Mouse (Mus musculus) hindbrain, embryonic 11.5 days (tissue): ENCODE results near the gene Zfp991. TPM values are rescaled to one million over a fixed set of nuclear protein-coding genes. Genes with fewer than 3 reads are reported as not detected.
"Not testable (repeated sequence)": the region's sequence is repeated elsewhere in the genome, so short reads cannot be mapped to it uniquely, and the experiment has no call there.

Experiments used
- ATAC-seq: fragments of 200-750 bp; cut with Nextera tagmentation; 2 replicates; pipeline ENCODE4 v1.8.0; 2017; ENCODE audit warnings: mild to moderate bottlenecking, moderate TSS enrichment, moderate library complexity; ENCODE audit not compliant: low FRiP score
- DNase-seq: peaks from one replicate; pipeline ENCODE4 v3.0.0-alpha.2; 2015; ENCODE audit warnings: low spot score
- H3K27ac ChIP-seq: fragments of 300-500 bp; sonication (generic); 2 replicates; pipeline ENCODE4 v1.5.1; 2014; ENCODE audit warnings: mild to moderate bottlenecking, low read depth, low read length
- H3K27me3 ChIP-seq: fragments of 300-500 bp; sonication (generic); 2 replicates; pipeline ENCODE4 v1.6.1; 2014; ENCODE audit warnings: mild to moderate bottlenecking, low read length, moderate library complexity, mixed read lengths; ENCODE audit not compliant: control insufficient read depth, insufficient read depth
- H3K36me3 ChIP-seq: fragments of 300-500 bp; sonication (generic); 2 replicates; pipeline ENCODE4 v1.6.1; 2014; ENCODE audit warnings: mild to moderate bottlenecking, low read length, moderate library complexity, mixed read lengths; ENCODE audit not compliant: control insufficient read depth, insufficient read depth
- H3K4me1 ChIP-seq: fragments of 300-500 bp; sonication (generic); replicated peaks from 2 replicates; pipeline ENCODE4 v1.6.1; 2014; ENCODE audit warnings: low read length, mixed read lengths; ENCODE audit not compliant: control insufficient read depth, insufficient read depth
- H3K4me2 ChIP-seq: fragments of 300-500 bp; sonication (generic); replicated peaks from 2 replicates; pipeline ENCODE4 v1.6.1; 2014; ENCODE audit warnings: mild to moderate bottlenecking, low read depth, low read length
- H3K4me3 ChIP-seq: fragments of 300-500 bp; sonication (generic); 2 replicates; pipeline ENCODE4 v1.5.1; 2014; ENCODE audit warnings: low read depth, low read length
- H3K9ac ChIP-seq: fragments of 300-500 bp; sonication (generic); 2 replicates; pipeline ENCODE4 v1.6.1; 2014; ENCODE audit warnings: low read depth, low read length
- H3K9me3 ChIP-seq: fragments of 300-500 bp; sonication (generic); 2 replicates; pipeline ENCODE4 v1.6.1; 2016; ENCODE audit warnings: low read length; ENCODE audit not compliant: control insufficient read depth
- WGBS: fragments of 180-500 bp; shearing (Covaris S2); extraction: QIAGEN DNeasy Blood & Tissue Kit; methylation state at CpG from one replicate; pipeline ENCODE4 v1.1.7; 2014; 5-methylcytosine and 5-hydroxymethylcytosine counted together
- polyA plus RNA-seq: library from polyadenylated mRNA; unstranded; fragments of >200 nt; fragmentation: Nextera tagmentation; extraction: Ambion mirVana; gene quantifications from 2 replicates; pipeline ENCODE4 v1.2.1, GENCODE M21; 2014

Zfp991 gene
- polyA plus RNA-seq, 1 experiment from 2014 or later: 7.8 TPM

DNA sequence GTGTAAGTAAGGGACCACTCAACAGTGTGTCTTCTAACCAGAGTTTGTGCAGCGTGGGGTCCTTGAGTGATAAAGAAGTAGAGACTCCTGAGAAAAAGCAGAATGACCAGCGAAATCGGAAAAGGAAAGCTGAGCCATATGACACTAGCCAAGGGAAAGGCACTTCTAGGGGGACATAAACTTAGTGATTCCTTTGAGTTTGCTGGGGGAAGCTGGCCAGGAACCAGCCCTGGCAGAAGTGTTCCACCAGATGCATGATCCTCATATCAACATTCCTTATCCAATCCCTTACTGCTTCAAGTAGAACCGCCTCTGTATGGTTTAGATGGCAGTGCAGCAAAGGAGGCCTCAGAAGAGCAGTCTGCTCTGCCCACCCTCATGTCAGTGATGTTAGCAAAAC lies 6.5 kb upstream of the Zfp991 start:
- not testable (repeated sequence) for DNase-seq, H3K4me1 ChIP-seq, H3K36me3 ChIP-seq, H3K27ac ChIP-seq, H3K9me3 ChIP-seq, ATAC-seq, H3K27me3 ChIP-seq
- peak overlapping the region; percentile 73 for H3K4me2 ChIP-seq
- WGBS: 23% methylated on average over 4 of the region's 4 CpGs
- H3K4me3 ChIP-seq: peak overlapping the region; percentile 49
- peak overlapping the region; percentile 78; the same call in 1 of the 2 replicates for H3K9ac ChIP-seq

DNA sequence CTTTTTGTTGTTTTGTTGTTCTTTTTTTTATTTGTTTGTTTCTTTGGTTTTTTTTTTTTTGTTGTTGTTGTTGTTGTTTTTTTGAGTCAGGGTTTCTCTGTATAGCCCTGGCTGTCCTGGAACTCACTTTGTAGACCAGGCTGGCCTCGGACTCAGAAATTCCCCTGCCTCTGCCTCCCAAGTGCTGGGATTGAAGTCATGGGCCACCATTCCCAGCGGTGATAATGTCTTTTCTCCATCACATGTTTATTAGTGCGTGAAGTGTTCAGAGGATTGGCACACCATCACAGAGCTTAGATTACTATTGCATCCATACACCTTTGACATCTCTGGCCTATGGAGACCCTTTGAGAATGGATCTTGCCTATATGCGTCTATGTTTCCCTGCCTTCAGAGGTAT lies 6.0 kb upstream of the Zfp991 start:
- 89% methylated on average over 4 of the region's 4 CpGs for WGBS
- not testable (repeated sequence) for H3K27ac ChIP-seq, H3K36me3 ChIP-seq, H3K4me2 ChIP-seq, H3K9ac ChIP-seq, H3K4me1 ChIP-seq, ATAC-seq, H3K27me3 ChIP-seq, DNase-seq, H3K9me3 ChIP-seq, H3K4me3 ChIP-seq

DNA sequence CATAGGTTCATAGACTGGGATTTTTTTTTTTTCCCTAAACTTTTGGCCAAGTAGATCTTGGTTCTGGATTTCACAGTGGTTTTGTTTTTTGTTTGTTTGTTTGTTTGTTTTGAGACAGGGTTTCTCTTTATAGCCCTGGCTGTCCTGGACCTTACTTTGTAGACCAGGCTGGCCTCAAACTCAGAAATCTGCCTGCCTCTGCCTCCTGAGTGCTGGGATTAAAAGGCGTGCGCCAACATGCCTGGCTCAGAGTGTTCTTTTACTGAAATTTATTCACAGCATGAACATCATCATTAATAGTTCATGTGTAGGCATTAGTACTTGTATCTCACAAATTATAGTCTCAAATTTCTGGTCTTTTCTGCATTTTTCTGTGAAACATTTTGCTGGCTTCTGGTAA lies 5.4 kb upstream of the Zfp991 start:
- not testable (repeated sequence) for H3K9ac ChIP-seq, H3K4me2 ChIP-seq, H3K4me1 ChIP-seq, H3K27me3 ChIP-seq, DNase-seq, H3K9me3 ChIP-seq, ATAC-seq, H3K36me3 ChIP-seq, H3K4me3 ChIP-seq, H3K27ac ChIP-seq
- WGBS: 72% methylated on average over 2 of the region's 2 CpGs

DNA sequence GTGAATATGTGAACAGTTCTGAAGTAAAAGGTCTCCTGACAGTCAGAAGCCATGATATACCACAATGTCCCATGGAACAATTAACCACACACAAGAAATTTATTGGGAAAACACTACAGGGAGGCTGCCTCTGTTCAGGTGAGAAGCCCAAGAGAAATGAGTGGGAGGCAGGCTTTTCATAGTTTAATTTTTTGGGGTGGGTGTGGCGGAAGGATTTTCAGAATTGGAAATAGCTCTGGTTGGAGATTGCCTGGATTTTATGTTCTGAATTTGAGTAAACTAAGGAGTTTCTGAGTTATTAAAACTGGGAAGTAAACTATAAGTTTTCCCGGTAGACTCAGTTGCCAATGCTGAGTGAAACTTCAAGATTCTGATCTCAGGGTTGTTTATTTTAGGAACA lies 4.7 kb upstream of the Zfp991 start:
- not testable (repeated sequence) for H3K9ac ChIP-seq, H3K27ac ChIP-seq, H3K36me3 ChIP-seq, H3K4me2 ChIP-seq, H3K4me1 ChIP-seq, H3K27me3 ChIP-seq, ATAC-seq, H3K4me3 ChIP-seq, DNase-seq, H3K9me3 ChIP-seq
- 84% methylated on average over 2 of the region's 2 CpGs for WGBS

DNA sequence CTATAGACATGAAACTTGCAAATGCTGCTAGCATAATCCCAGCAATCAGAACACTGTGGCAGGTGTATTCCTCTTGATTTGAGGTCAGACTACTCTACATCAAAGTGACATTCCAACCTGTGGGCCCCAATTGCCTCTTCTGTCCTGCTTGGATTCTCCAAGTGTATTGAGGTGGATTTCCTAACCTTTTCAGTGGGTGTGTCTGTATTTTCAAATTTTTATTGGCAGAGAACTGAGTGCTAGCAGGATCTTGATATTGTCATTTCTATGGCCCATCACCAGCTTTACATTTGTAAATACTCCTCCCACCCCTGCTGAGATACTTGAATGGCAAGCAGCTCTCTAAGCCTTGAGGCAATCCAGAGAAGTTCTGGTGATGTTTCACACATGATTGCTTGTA lies 3.7 kb upstream of the Zfp991 start:
- ATAC-seq, DNase-seq, H3K36me3 ChIP-seq, H3K27me3 ChIP-seq, H3K9ac ChIP-seq, H3K4me3 ChIP-seq, H3K27ac ChIP-seq, H3K4me2 ChIP-seq, H3K9me3 ChIP-seq, H3K4me1 ChIP-seq: not testable (repeated sequence)

DNA sequence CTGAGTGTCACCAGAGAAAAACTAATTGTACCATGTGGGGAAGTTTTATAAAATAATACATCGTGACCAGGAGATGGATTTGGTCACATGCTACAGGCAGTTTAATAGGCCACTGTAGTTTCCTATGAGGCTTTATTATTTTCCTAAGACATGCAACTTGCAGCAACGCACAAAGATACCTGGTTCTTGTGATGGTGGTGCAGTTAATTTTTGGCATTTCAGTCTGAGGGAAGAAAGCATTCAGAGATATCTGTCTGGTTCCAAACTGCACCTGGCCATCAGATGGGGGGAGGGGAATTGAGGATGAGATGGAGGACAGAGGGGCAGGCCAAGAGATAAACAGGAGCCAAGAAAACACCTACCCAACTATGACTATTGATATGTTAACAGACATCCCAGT lies 1.8 kb downstream of the Zfp991 start:
- not testable (repeated sequence) for ATAC-seq, H3K9ac ChIP-seq, H3K36me3 ChIP-seq, H3K27ac ChIP-seq, H3K4me2 ChIP-seq, H3K4me1 ChIP-seq, H3K4me3 ChIP-seq, H3K27me3 ChIP-seq, H3K9me3 ChIP-seq, DNase-seq
- WGBS: 54% methylated on average over 2 of the region's 2 CpGs

DNA sequence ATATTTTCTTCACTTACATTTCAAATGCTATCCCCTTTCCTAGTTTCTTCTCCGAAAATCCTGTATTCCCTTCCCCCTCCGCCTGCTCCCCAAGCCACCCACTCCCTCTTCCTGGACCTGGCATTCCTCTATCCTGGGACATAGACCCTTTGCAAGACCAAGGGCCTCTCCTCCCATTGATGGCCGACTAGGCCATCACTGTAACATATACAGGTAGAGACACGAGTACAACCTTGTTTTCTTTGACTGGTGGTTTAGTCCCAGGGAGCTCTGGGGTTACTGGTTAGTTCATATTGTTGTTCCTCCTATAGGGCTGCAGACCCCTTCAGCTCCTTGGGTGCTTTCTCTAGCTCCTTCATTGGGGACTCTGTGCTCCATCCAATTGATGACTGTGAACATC lies 9.9 kb downstream of the Zfp991 start:
- 81% methylated on average over 4 of the region's 4 CpGs for WGBS
- not testable (repeated sequence) for H3K9me3 ChIP-seq

DNA sequence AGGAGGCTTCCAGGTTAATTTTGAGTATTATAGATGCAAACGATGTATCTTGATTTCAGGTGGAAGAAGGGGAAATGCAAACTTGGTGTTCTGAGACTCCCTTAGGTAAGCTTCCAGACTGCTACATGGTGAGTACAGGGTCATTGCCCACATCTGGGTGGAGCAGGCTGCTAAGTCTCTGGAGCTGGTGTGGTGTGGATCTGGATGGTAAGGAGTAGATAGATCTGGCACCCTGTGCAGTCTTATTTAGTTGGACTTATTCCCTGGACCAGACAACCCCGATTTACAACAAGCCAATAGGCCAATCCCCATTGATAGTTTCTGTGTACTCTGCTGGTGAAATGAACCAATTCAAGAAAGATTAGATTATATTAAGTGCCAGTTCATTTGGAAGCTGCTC lies 33.4 kb downstream of the Zfp991 start:
- DNase-seq, H3K4me2 ChIP-seq, H3K9ac ChIP-seq, H3K4me3 ChIP-seq, H3K9me3 ChIP-seq, H3K27ac ChIP-seq, H3K36me3 ChIP-seq, H3K27me3 ChIP-seq, H3K4me1 ChIP-seq, ATAC-seq: not testable (repeated sequence)
- 89% methylated on average over 2 of the region's 2 CpGs for WGBS

More for the DNA sequence above, 9.9 kb downstream of the Zfp991 start:
- not testable (repeated sequence) for H3K4me1 ChIP-seq, H3K4me3 ChIP-seq, H3K27me3 ChIP-seq, H3K9ac ChIP-seq, H3K36me3 ChIP-seq, H3K4me2 ChIP-seq, H3K27ac ChIP-seq, DNase-seq
- peak; percentile 68 for ATAC-seq

DNA sequence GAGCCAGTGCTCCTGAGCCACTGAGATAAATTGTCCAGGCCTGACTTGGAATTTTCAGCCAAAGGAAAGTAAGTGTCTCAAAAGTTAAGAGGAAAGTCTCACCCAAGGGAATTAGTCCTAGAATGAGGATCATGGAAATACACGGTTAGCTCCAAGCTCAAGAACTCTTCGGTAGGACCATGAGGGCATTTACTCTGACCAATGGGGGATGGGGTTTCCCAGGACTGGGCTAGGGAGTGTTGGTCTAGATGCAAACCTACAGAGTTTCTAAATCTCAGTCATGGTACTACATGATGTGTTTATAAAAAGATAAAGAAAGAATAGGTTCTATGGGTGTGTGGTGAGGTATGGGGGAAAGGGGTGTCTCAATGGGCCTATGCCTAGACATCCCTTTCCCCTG lies 38.7 kb downstream of the Zfp991 start:
- not testable (repeated sequence) for ATAC-seq, H3K9me3 ChIP-seq, H3K9ac ChIP-seq, H3K27me3 ChIP-seq, H3K4me2 ChIP-seq, H3K36me3 ChIP-seq, H3K4me1 ChIP-seq, DNase-seq, H3K4me3 ChIP-seq, H3K27ac ChIP-seq
- 90% methylated on average over 2 of the region's 2 CpGs for WGBS
